Mouse (Mus musculus) heart, postnatal 0 days (tissue): ENCODE data around the gene Hsph1. TPM values are rescaled to one million over a fixed set of nuclear protein-coding genes. Genes with fewer than 3 reads are reported as not detected.

ENCODE experiments used
- ATAC-seq: fragments of 200-750 bp; cut with Nextera tagmentation; 2 replicates; pipeline ENCODE4 v1.8.0; 2017; ENCODE audit warnings: low read depth, moderate number of reproducible peaks, moderate library complexity; ENCODE audit not compliant: insufficient read depth
- DNase-seq: peaks from one replicate; pipeline ENCODE4 v3.0.0-alpha.2; 2016; ENCODE audit warnings: low spot score
- H3K27ac ChIP-seq: fragments of 300-500 bp; sonication (generic); 2 replicates; pipeline ENCODE4 v1.5.1; 2014; ENCODE audit warnings: low read depth, mild to moderate bottlenecking
- H3K27me3 ChIP-seq: fragments of 300-500 bp; sonication (generic); 2 replicates; pipeline ENCODE4 v1.6.1; 2014; ENCODE audit warnings: low read length, mixed read lengths; ENCODE audit not compliant: control insufficient read depth, insufficient read depth
- H3K36me3 ChIP-seq: fragments of 300-500 bp; sonication (generic); replicated peaks from 2 replicates; pipeline ENCODE4 v1.6.1; 2014; ENCODE audit warnings: low read length, mixed read lengths; ENCODE audit not compliant: control insufficient read depth, insufficient read depth
- H3K4me1 ChIP-seq: fragments of 300-500 bp; sonication (generic); 2 replicates; pipeline ENCODE4 v1.6.1; 2014; ENCODE audit warnings: antibody characterized with exemption; ENCODE audit not compliant: control insufficient read depth, insufficient read depth
- H3K4me2 ChIP-seq: fragments of 300-500 bp; sonication (generic); 2 replicates; pipeline ENCODE4 v1.6.1; 2014; ENCODE audit warnings: low read depth, mild to moderate bottlenecking, low read length, moderate library complexity
- H3K4me3 ChIP-seq: fragments of 300-500 bp; sonication (generic); 2 replicates; pipeline ENCODE4 v1.5.1; 2014; ENCODE audit warnings: low read depth, low read length
- H3K9ac ChIP-seq: fragments of 300-500 bp; sonication (generic); replicated peaks from 2 replicates; pipeline ENCODE4 v1.6.1; 2014; ENCODE audit warnings: low read depth, low read length, mixed read lengths
- H3K9me3 ChIP-seq: fragments of 300-500 bp; sonication (generic); replicated peaks from 2 replicates; pipeline ENCODE4 v1.6.1; 2016; ENCODE audit warnings: low read length; ENCODE audit not compliant: control insufficient read depth
- CTCF ChIP-seq: IDR thresholded peaks from 2 replicates; pipeline ENCODE4 v1.5.1; 2016; ENCODE audit warnings: antibody characterized with exemption, control low read depth, low read depth
- EP300 ChIP-seq: IDR thresholded peaks from 2 replicates; pipeline ENCODE4 v1.6.1; 2016; ENCODE audit warnings: antibody characterized with exemption, low read depth
- WGBS: fragments of 180-500 bp; shearing (Covaris S2); extraction: QIAGEN DNeasy Blood & Tissue Kit; methylation state at CpG from one replicate; pipeline ENCODE4 v1.1.7; 2014; 5-methylcytosine and 5-hydroxymethylcytosine counted together
- polyA plus RNA-seq: library from polyadenylated mRNA; unstranded; fragments of >200 nt; fragmentation: Nextera tagmentation; extraction: Ambion mirVana; gene quantifications from 2 replicates; pipeline ENCODE4 v1.2.1, GENCODE M21; 2015
- total RNA-seq: library from RNA; depleted of rRNA; stranded (reverse); fragments of >200 nt; gene quantifications from 2 replicates; pipeline ENCODE4 v1.2.3, GENCODE M21; 2014; ENCODE audit warnings: low replicate concordance

The Hsph1 gene
- total and polyA plus RNA-seq, 2 experiments from 2014 or later, result 4.7 to 9.7 TPM

DNA sequence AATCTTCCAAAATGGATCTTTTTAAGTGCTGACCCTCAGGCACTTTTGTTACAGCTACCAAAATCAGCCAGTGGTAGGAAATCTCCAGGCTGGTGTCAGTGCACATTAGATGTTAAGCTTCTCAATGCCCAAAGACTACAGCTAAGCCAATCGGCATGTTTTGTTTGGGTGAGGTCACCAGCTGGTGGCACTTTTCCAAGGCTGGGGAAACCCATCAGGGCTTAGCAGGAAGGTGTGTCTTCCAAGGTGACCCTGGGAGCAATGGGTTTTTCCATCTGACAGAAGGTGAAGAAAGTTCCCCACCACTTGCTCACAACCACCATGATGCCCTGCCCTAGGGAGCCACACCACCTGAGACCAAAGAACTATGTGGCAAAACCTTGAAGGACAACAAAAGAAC, 20.0 kb downstream of the Hsph1 start:
- Histone ChIP-seq H3K27ac (no peak overlapping the region), H3K4me3 (no peak overlapping the region), H3K4me2 (no peak overlapping the region), H3K9ac (no peak overlapping the region), H3K27me3 (no peaks in the 10 kb centered on the region), H3K36me3 (peaks cover 45% of the 10 kb centered on the region), H3K4me1 (no peaks in the 10 kb centered on the region), H3K9me3 (no peaks in the 10 kb centered on the region)
- ATAC-seq (no peak), DNase-seq (no peak)
- no peak for TF ChIP-seq CTCF
- TF ChIP-seq EP300, result no peak
- 56% methylated on average over 1 of the region's 1 CpGs for WGBS

DNA sequence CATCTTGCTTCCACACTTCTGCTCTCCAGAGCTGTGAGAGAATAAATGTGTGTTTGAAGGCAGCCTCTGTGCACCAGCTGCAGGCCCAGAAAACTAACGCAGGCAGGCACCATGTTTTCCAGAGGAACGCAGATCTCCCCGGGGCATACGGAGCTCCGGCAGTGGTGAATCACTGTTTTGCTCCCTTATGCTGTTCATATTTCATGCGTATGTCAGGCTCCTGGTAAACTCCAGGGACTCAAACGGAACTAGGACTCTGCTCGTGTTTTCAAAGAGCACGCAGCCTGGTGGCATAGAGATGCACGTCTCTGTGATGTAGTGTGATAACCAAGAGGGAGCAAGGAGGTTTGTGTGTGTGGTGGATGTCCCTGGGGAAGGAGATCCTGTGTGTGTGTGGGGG, 23.4 kb downstream of the Hsph1 start:
- Histone ChIP-seq H3K9ac (no peak overlapping the region), H3K27ac (no peak overlapping the region), H3K27me3 (no peaks in the 10 kb centered on the region), H3K36me3 (peaks cover 18% of the 10 kb centered on the region), H3K4me2 (no peak overlapping the region), H3K9me3 (no peaks in the 10 kb centered on the region), H3K4me3 (no peak overlapping the region), H3K4me1 (no peaks in the 10 kb centered on the region)
- TF ChIP-seq EP300, result no peak
- TF ChIP-seq CTCF, result no peak
- no peak for ATAC-seq
- no peak for DNase-seq
- 67% methylated on average over 10 of the region's 10 CpGs for WGBS

DNA sequence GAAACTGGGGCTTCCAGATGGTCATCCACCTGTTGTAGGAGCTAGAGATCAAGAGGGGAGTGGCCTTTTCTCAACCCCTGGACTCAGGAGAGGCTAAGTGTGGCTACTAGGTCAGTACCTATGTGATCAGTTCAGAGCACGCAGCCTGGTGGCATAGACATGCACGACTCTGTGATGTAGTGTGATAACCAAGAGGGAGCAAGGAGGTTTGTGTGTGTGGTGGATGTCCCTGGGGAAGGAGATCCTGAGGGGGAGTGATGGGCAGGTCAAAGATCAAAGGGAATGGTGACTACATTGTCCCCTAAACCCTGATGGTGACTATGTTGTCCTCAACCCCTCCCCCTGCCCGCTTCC, 24.0 kb downstream of the Hsph1 start:
- no peak for ATAC-seq
- H3K36me3 ChIP-seq, result peaks cover 12% of the 10 kb centered on the region
- no peak for TF ChIP-seq CTCF
- no peak for TF ChIP-seq EP300
- no peak overlapping the region for H3K4me2 ChIP-seq
- no peak overlapping the region for H3K27ac ChIP-seq
- WGBS, result 73% methylated on average over 3 of the region's 3 CpGs
- DNase-seq, result no peak
- no peak overlapping the region for H3K4me3 ChIP-seq
- no peaks in the 10 kb centered on the region for H3K27me3 ChIP-seq
- no peaks in the 10 kb centered on the region for H3K9me3 ChIP-seq
- H3K9ac ChIP-seq, result no peak overlapping the region
- H3K4me1 ChIP-seq, result no peaks in the 10 kb centered on the region

DNA sequence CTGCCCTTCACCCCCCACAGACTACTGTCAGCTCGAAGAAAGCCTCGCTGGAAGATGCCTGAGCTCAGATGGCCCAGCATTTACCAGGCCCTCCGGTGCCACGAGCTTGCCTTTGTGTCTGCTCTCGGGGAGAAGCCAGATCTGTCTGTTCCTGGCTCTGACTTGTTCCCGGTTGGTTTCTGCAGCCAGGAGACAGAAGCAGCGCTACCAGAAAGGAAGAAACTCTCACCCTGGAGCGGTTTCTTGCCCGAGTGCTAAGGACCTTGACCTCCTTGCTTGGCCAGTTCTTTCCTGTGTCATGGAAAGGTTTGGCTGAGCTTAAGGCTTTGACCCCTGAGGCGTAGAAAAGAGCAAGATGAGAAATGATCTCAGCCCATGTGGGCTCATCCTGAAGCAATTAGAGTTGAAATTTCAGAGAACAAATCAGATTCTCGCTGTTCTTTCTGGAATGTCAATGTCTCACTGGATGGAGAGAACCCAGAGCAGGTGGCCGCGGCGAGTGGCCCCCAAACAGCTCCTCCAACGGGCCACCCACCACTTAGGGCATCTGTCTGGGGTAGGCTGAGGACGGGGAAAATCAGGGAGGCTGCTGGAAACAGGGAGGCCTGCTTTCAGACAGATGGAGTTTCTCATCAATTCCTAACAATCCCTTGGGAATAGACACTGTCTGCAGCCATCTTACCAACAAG, 24.6 kb downstream of the Hsph1 start:
- H3K9ac ChIP-seq, result no peak overlapping the region
- H3K4me2 ChIP-seq, result no peak overlapping the region
- H3K4me3 ChIP-seq, result no peak overlapping the region
- no peak for ATAC-seq
- no peak for TF ChIP-seq CTCF
- no peak for TF ChIP-seq EP300
- H3K27me3 ChIP-seq, result no peaks in the 10 kb centered on the region
- 62% methylated on average over 16 of the region's 16 CpGs for WGBS
- H3K27ac ChIP-seq, result no peak overlapping the region
- peaks cover 7% of the 10 kb centered on the region for H3K36me3 ChIP-seq
- no peak for DNase-seq
- no peaks in the 10 kb centered on the region for H3K9me3 ChIP-seq
- H3K4me1 ChIP-seq, result no peaks in the 10 kb centered on the region

DNA sequence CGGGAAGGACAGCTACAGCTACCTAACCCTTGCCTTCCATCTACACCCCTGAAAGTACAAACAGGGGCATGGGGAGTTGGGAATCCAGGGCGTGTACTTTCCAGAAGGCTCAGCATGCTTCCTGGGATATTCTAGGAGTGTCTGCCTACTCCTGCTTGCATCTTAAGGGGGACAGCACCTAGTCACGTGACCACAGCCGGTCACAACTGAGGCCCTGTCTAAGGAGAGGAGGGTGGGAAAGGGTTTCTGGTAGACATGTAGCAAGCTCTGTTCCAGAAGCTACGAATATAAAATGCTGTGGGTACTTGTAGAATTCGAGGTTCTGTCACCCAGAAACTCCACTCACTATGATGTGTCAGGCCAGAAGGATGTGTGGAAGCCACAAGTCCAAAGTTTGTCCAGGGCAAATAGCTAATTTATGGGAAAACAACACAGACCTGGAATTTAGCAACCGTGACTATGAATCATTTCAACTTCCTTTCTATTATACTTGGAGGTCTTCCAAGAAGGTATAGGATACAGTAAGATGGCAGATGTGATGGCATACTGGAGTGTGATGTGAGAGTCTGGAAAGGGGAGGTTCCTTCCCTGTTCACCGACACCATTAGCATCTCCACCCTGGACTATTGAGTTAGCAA, 29.0 kb downstream of the Hsph1 start:
- Histone ChIP-seq H3K27ac (no peak overlapping the region), H3K4me1 (no peaks in the 10 kb centered on the region), H3K4me3 (no peak overlapping the region), H3K9ac (no peak overlapping the region), H3K27me3 (no peaks in the 10 kb centered on the region), H3K36me3 (no peaks in the 10 kb centered on the region), H3K4me2 (no peak overlapping the region), H3K9me3 (no peaks in the 10 kb centered on the region)
- 73% methylated on average over 8 of the region's 8 CpGs for WGBS
- ATAC-seq (no peak), DNase-seq (no peak)
- TF ChIP-seq CTCF, result no peak
- no peak for TF ChIP-seq EP300

DNA sequence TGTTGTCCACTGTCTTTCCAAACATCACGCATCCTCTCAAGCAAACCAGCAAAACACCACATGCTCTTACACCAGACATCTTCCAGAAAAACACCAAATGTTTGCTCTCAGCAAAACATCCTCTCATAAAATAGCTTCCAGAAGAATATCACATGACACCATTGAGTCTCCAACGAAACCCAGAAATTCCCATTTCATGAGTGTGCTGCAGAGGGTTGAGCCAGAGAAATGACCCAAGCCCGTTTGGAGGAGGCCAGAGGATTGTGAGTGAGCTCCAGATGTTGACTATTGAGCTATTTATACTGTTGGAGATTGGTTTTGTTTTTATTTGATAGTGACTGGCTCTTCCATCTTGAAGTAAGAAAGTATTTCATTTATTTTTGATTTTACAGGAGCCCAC, 32.9 kb downstream of the Hsph1 start:
- Histone ChIP-seq H3K9me3 (no peaks in the 10 kb centered on the region), H3K27ac (no peak overlapping the region), H3K4me3 (no peak overlapping the region), H3K9ac (no peak overlapping the region), H3K4me2 (no peak overlapping the region), H3K27me3 (no peaks in the 10 kb centered on the region), H3K36me3 (no peaks in the 10 kb centered on the region), H3K4me1 (no peaks in the 10 kb centered on the region)
- ATAC-seq (no peak), DNase-seq (no peak)
- WGBS, result 68% methylated on average over 3 of the region's 3 CpGs
- TF ChIP-seq EP300 (no peak), CTCF (no peak)
